Mouse (Mus musculus) intestine, embryonic 16.5 days (tissue): ENCODE results near the gene Ppp1r12b. TPM values are rescaled to one million over a fixed set of nuclear protein-coding genes. Genes with fewer than 3 reads are reported as not detected.

Experiments
- ATAC-seq: fragments of 200-750 bp; cut with Nextera tagmentation; 2 replicates; pipeline ENCODE4 v1.8.0; 2017; ENCODE audit warnings: moderate TSS enrichment, moderate library complexity
- H3K27ac ChIP-seq: fragments of 300-500 bp; sonication (generic); 2 replicates; pipeline ENCODE4 v1.5.1; 2014; ENCODE audit warnings: mild to moderate bottlenecking, low read length
- H3K27me3 ChIP-seq: fragments of 300-500 bp; sonication (generic); replicated peaks from 2 replicates; pipeline ENCODE4 v1.6.1; 2014; ENCODE audit warnings: low read length, control low read depth, mixed read lengths; ENCODE audit not compliant: control insufficient read depth, insufficient read depth
- H3K36me3 ChIP-seq: fragments of 300-500 bp; sonication (generic); 2 replicates; pipeline ENCODE4 v1.6.1; 2014; ENCODE audit warnings: low read length, control low read depth; ENCODE audit not compliant: control insufficient read depth, insufficient read depth
- H3K4me1 ChIP-seq: fragments of 300-500 bp; sonication (generic); 2 replicates; pipeline ENCODE4 v1.6.1; 2014; ENCODE audit warnings: low read length, control low read depth, mixed read lengths; ENCODE audit not compliant: control insufficient read depth, insufficient read depth
- H3K4me2 ChIP-seq: fragments of 300-500 bp; sonication (generic); 2 replicates; pipeline ENCODE4 v1.6.1; 2014; ENCODE audit warnings: low read depth, low read length, control low read depth
- H3K4me3 ChIP-seq: fragments of 300-500 bp; sonication (generic); 2 replicates; pipeline ENCODE4 v1.5.1; 2014; ENCODE audit warnings: mild to moderate bottlenecking, low read length
- H3K9ac ChIP-seq: fragments of 300-500 bp; sonication (generic); 2 replicates; pipeline ENCODE4 v1.6.1; 2014; ENCODE audit warnings: low read depth, low read length
- H3K9me3 ChIP-seq: fragments of 300-500 bp; sonication (generic); 2 replicates; pipeline ENCODE4 v1.6.1; 2016; ENCODE audit warnings: low read length, control low read depth; ENCODE audit not compliant: control insufficient read depth
- WGBS: fragments of 180-500 bp; shearing (Covaris S2); extraction: QIAGEN DNeasy Blood & Tissue Kit; methylation state at CpG from one replicate; pipeline ENCODE4 v1.1.7; 2014; 5-methylcytosine and 5-hydroxymethylcytosine counted together
- microRNA-seq: library from miRNA; unstranded; fragments of <30 nt; microRNA quantifications from one replicate; pipeline ENCODE4, GENCODE M21; 2016
- polyA plus RNA-seq: library from polyadenylated mRNA; unstranded; fragments of >200 nt; fragmentation: Nextera tagmentation; extraction: Ambion mirVana; gene quantifications from 2 replicates; pipeline ENCODE4 v1.2.1, GENCODE M21; 2015

The Ppp1r12b gene
- polyA plus RNA-seq, 1 experiment from 2014 or later, result 13.9 TPM

DNA sequence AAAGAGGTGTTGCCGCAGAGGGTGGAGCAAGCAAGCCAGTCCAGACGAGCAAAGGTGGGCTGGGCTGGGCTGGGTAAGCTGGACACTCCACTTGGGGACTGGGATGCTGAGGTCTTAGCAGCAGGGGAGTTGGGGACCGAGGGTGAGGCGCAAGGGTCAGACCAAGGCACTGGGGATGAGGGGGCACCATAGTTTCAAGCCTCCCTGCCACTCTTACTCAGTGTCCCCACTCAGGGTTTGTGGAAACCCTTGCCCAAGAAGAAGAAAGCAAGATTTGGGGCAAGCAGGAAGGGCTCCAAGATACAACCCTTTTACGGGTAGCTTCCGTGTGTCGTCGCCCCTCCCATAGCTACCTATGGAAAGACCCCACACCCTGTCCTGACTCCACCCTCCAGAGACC lies 247.5 kb downstream of the Ppp1r12b start:
- 12% methylated on average over 8 of the region's 8 CpGs for WGBS
- peak overlapping the region; percentile 48; the same call in 1 of the 2 replicates for H3K9ac ChIP-seq
- H3K4me1 ChIP-seq, result peaks cover 13% of the 10 kb centered on the region
- H3K36me3 ChIP-seq, result no peaks in the 10 kb centered on the region
- 0 out of 2 replicates have a peak, but pooled peaks cover 7% of the 10 kb centered on the region for H3K27me3 ChIP-seq
- peak overlapping the region; percentile 47 for H3K4me3 ChIP-seq
- H3K27ac ChIP-seq, result no peak overlapping the region
- H3K9me3 ChIP-seq, result no peaks in the 10 kb centered on the region
- 0 out of 2 replicates have a peak, but pooled peaks have one; percentile 13 for ATAC-seq
- H3K4me2 ChIP-seq, result peak overlapping the region; percentile 83

DNA sequence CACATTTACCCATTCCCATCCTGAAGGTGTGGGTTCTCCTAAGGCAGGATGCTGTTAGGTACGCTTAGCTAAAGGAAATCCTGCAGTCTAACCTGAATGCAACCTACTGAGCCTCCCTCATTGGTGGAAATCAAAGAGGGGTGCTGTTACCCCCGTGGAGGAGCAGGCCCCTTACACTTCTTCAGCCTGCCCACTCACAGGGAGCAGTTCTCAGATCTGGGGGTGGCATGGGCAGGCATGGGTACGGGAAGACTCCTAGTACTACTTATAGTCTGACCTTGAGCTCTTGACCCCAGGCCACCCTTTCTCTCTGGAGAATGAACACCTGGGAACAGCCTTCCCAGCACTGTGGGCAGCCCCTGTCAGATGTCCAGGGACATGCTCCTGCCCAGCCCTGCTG lies 248.2 kb downstream of the Ppp1r12b start:
- no peak overlapping the region for H3K4me2 ChIP-seq
- no peaks in the 10 kb centered on the region for H3K9me3 ChIP-seq
- no peak overlapping the region for H3K4me3 ChIP-seq
- no peak overlapping the region for H3K27ac ChIP-seq
- H3K36me3 ChIP-seq, result no peaks in the 10 kb centered on the region
- 0 out of 2 replicates have a peak, but pooled peaks cover 7% of the 10 kb centered on the region for H3K27me3 ChIP-seq
- 69% methylated on average over 3 of the region's 3 CpGs for WGBS
- no peak for ATAC-seq
- no peak overlapping the region for H3K9ac ChIP-seq
- H3K4me1 ChIP-seq, result peaks cover 16% of the 10 kb centered on the region

DNA sequence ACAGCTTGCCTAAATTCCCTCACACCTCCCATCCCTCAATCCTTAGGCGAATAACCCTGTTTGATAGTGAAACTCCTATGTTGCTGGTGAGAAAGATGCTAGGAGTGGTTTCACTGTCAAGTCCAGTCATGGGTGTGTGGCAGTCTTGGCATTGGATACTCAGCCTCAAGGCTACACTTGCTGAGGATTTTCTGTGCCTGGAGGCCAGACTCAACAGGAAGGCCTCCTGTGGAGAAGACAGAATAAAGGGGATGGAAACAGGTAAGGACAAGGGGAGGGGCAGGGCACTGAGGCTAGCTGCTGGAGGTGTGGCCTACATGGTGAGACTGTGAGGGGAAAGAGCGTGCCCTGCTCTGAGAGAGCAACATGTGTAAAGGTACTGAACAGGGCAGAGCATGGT lies 249.2 kb downstream of the Ppp1r12b start:
- Histone ChIP-seq H3K36me3 (no peaks in the 10 kb centered on the region), H3K4me2 (no peak overlapping the region), H3K27ac (no peak overlapping the region), H3K9me3 (no peaks in the 10 kb centered on the region), H3K4me1 (peaks cover 16% of the 10 kb centered on the region), H3K27me3 (0 out of 2 replicates have a peak, but pooled peaks cover 7% of the 10 kb centered on the region), H3K4me3 (no peak overlapping the region), H3K9ac (no peak overlapping the region)
- no peak for ATAC-seq
- WGBS, result 83% methylated on average over 2 of the region's 2 CpGs

Small RNA genes within 50 kb of the gene (microRNA-seq; reads per million reads assigned to microRNA genes)
- not detected for gene Gm22232

Other genes with a start within 250 kb of the Ppp1r12b start
- gene Ube2t, start 6.6 kb upstream of the Ppp1r12b start, polyA plus RNA-seq, result 23.2 and 28.4 TPM in 2 replicates
- gene Lgr6, start 149.3 kb upstream of the Ppp1r12b start, polyA plus RNA-seq, result 0.43 and 0.44 TPM in 2 replicates
- gene Ptpn7, start 176.8 kb upstream of the Ppp1r12b start, polyA plus RNA-seq, result 2.2 and 2.9 TPM in 2 replicates
- gene Arl8a, start 190.9 kb upstream of the Ppp1r12b start, polyA plus RNA-seq, result 21.4 and 56.5 TPM in 2 replicates
- 0.71 and 0.77 TPM in 2 replicates for gene Gpr37l1, start 211.7 kb upstream of the Ppp1r12b start, polyA plus RNA-seq